Mouse (Mus musculus): ENCODE data around the gene Slfn2.
"Not testable (repeated sequence)": the region's sequence is repeated elsewhere in the genome, so short reads cannot be mapped to it uniquely, and the experiment has no call there.

- not testable (repeated sequence) for TF ChIP-seq EP300 (IDR thresholded peaks at IDR 0.05; ENCODE audit: insufficient read depth, low read depth, low read length); CTCF (IDR thresholded peaks at IDR 0.05; ENCODE audit: low read depth, low read length)
Observed at GRCm38 (mm10) chr11:83038686-83039085, 26.2 kb upstream of the Slfn2 start.
